1 mouse cellular context compared by ENCODE assay signal in genomic region chr8:122779255-122779654, GRCm38 (mm10).
TF ChIP-seq lines count a peak whose summit lies in the region.

No protein-coding gene starts in this region.

TF ChIP-seq in MEL, 35 proteins besides CTCF, POLR2A, EP300 and RAD21:
- TF ChIP-seq ZNF384 (IDR thresholded peaks at IDR 0.05; ENCODE audit: low read depth, low read length) (no peak), MXI1 (IDR thresholded peaks at IDR 0.05; ENCODE audit: low read depth, low read length) (0 out of 2 replicates have a peak, but pooled peaks have one; percentile 30), MAX (IDR thresholded peaks at IDR 0.05; ENCODE audit: low read length) (no peak; the same call in 1 of the 2 replicates), TBP (IDR thresholded peaks at IDR 0.05; ENCODE audit: low read depth, low read length) (peak; percentile 23; the same call in 1 of the 2 replicates), MAFK (IDR thresholded peaks at IDR 0.05; ENCODE audit: borderline replicate concordance, low read depth, low read length) (0 out of 2 replicates have a peak, but pooled peaks have one; percentile 7), SMC3 (IDR thresholded peaks at IDR 0.05; ENCODE audit: low read depth, low read length) (no peak)
TF ChIP-seq in MEL: peak in this region for 3.
